Mouse (Mus musculus): ENCODE measurements around the gene Gadd45g. TPM values are rescaled to one million over a fixed set of nuclear protein-coding genes. Genes with fewer than 3 reads are reported as not detected.
A peak's percentile ranks its signal among the peaks of the same experiment; 100 is the strongest.

The Gadd45g gene
- total RNA-seq, 1 experiment, result 57.8 TPM

GRCm38 (mm10) chr13:51845072-51845471, 1.4 kb upstream of the Gadd45g start:
- in situ Hi-C loops (cut with MboI; ENCODE audit: low sequenced_read_pairs in 2 of 2, unreplicated experiment in 2 of 2), result loop anchor here (25.0 kb wide), 2 partner anchors 692 to 792 kb away; partner anchors contain the start of gene Diras2 (in 1 of the 2)
- H3K9me3 ChIP-seq (ENCODE audit: control insufficient read depth, insufficient read depth, low read depth, low read length), result no peaks in the 10 kb centered on the region
- H3K27ac ChIP-seq (ENCODE audit: insufficient read depth, low read depth, low read length, poor library complexity, severe bottlenecking), result no peak overlapping the region; the same call in 1 of the 2 replicates
- H3K9ac ChIP-seq (ENCODE audit: insufficient read depth, low read depth, low read length, poor library complexity, severe bottlenecking), result no peak overlapping the region
- TF ChIP-seq ZNF384 (IDR thresholded peaks at IDR 0.05; ENCODE audit: low read depth, low read length) (no peak), HCFC1 (IDR thresholded peaks at IDR 0.05; ENCODE audit: borderline replicate concordance, insufficient read depth, low read length) (no peak), MAFK (IDR thresholded peaks at IDR 0.05; ENCODE audit: insufficient read depth, low read depth, low read length) (no peak), ZC3H11A (IDR thresholded peaks at IDR 0.05; ENCODE audit: borderline replicate concordance, low read depth, low read length) (no peak), CHD2 (IDR thresholded peaks at IDR 0.05; ENCODE audit: low read depth, low read length) (no peak)
- no peak for DNase-seq (ENCODE audit: low read depth, low spot score)
- H3K36me3 ChIP-seq (ENCODE audit: control insufficient read depth, insufficient read depth, low read length, poor library complexity, severe bottlenecking), result peaks cover 5% of the 10 kb centered on the region
- peak overlapping the region in 1 of 2 experiments; percentile 46; a peak in 1 of 4 replicates for H3K4me3 ChIP-seq (ENCODE audit: insufficient read depth in 1 of 2, low read depth in 1 of 2, low read length in 2 of 2, poor library complexity in 1 of 2, severe bottlenecking in 1 of 2)
- peaks cover 2 to 18% of the 10 kb centered on the region in 2 experiments; a peak in 3 of 4 replicates for H3K4me1 ChIP-seq (ENCODE audit: control insufficient read depth in 2 of 2, insufficient read depth in 2 of 2, low read length in 2 of 2, poor library complexity in 1 of 2)

- Histone ChIP-seq H3K9ac (ENCODE audit: insufficient read depth, low read depth, low read length, poor library complexity, severe bottlenecking) (peak overlapping the region; percentile 21; the same call in 1 of the 2 replicates), H3K4me1 (ENCODE audit: control insufficient read depth in 2 of 2, insufficient read depth in 2 of 2, low read length in 2 of 2, poor library complexity in 1 of 2) (peaks cover 4 to 20% of the 10 kb centered on the region in 2 experiments; a peak in 3 of 4 replicates), H3K36me3 (ENCODE audit: control insufficient read depth, insufficient read depth, low read length, poor library complexity, severe bottlenecking) (peaks cover 5% of the 10 kb centered on the region), H3K4me3 (ENCODE audit: insufficient read depth in 1 of 2, low read depth in 1 of 2, low read length in 2 of 2, poor library complexity in 1 of 2, severe bottlenecking in 1 of 2) (peak overlapping the region; percentile 46 to 51), H3K9me3 (ENCODE audit: control insufficient read depth, insufficient read depth, low read depth, low read length) (no peaks in the 10 kb centered on the region), H3K27ac (ENCODE audit: insufficient read depth, low read depth, low read length, poor library complexity, severe bottlenecking) (peak overlapping the region; percentile 47)
- DNase-seq (ENCODE audit: low read depth, low spot score), result peak; percentile 80
- TF ChIP-seq MAFK (IDR thresholded peaks at IDR 0.05; ENCODE audit: insufficient read depth, low read depth, low read length) (peak; percentile 96), ZNF384 (IDR thresholded peaks at IDR 0.05; ENCODE audit: low read depth, low read length) (no peak), HCFC1 (IDR thresholded peaks at IDR 0.05; ENCODE audit: borderline replicate concordance, insufficient read depth, low read length) (peak; percentile 44), CHD2 (IDR thresholded peaks at IDR 0.05; ENCODE audit: low read depth, low read length) (no peak; the same call in none of the 2 replicates), ZC3H11A (IDR thresholded peaks at IDR 0.05; ENCODE audit: borderline replicate concordance, low read depth, low read length) (no peak)
- in situ Hi-C loops (cut with MboI; ENCODE audit: low sequenced_read_pairs in 2 of 2, unreplicated experiment in 2 of 2), result loop anchor here (25.0 kb wide), 2 partner anchors 692 to 792 kb away; partner anchors contain the start of gene Diras2 (in 1 of the 2)
Measured at GRCm38 (mm10) chr13:51845591-51846191, 787 bp upstream of the Gadd45g start.

GRCm38 (mm10) chr13:51846868-51847793, 653 bp downstream of the Gadd45g start:
- peak overlapping the region; percentile 70 to 88 for H3K4me3 ChIP-seq (ENCODE audit: insufficient read depth in 1 of 2, low read depth in 1 of 2, low read length in 2 of 2, poor library complexity in 1 of 2, severe bottlenecking in 1 of 2)
- no peak for DNase-seq (ENCODE audit: low read depth, low spot score)
- no peak overlapping the region for H3K27ac ChIP-seq (ENCODE audit: insufficient read depth, low read depth, low read length, poor library complexity, severe bottlenecking)
- H3K9ac ChIP-seq (ENCODE audit: insufficient read depth, low read depth, low read length, poor library complexity, severe bottlenecking), result peak overlapping the region; percentile 70
- in situ Hi-C loops (cut with MboI; ENCODE audit: low sequenced_read_pairs in 2 of 2, unreplicated experiment in 2 of 2), result loop anchor here (25.0 kb wide), 2 partner anchors 690 to 790 kb away; partner anchors contain the start of gene Diras2 (in 1 of the 2)
- no peak for TF ChIP-seq MAFK (IDR thresholded peaks at IDR 0.05; ENCODE audit: insufficient read depth, low read depth, low read length)
- no peak for TF ChIP-seq ZC3H11A (IDR thresholded peaks at IDR 0.05; ENCODE audit: borderline replicate concordance, low read depth, low read length)
- TF ChIP-seq HCFC1 (IDR thresholded peaks at IDR 0.05; ENCODE audit: borderline replicate concordance, insufficient read depth, low read length), result no peak
- no peak for TF ChIP-seq ZNF384 (IDR thresholded peaks at IDR 0.05; ENCODE audit: low read depth, low read length)
- no peak for TF ChIP-seq CHD2 (IDR thresholded peaks at IDR 0.05; ENCODE audit: low read depth, low read length)
- peaks cover 4 to 20% of the 10 kb centered on the region in 2 experiments; a peak in 3 of 4 replicates for H3K4me1 ChIP-seq (ENCODE audit: control insufficient read depth in 2 of 2, insufficient read depth in 2 of 2, low read length in 2 of 2, poor library complexity in 1 of 2)
- H3K36me3 ChIP-seq (ENCODE audit: control insufficient read depth, insufficient read depth, low read length, poor library complexity, severe bottlenecking), result peaks cover 5% of the 10 kb centered on the region
- H3K9me3 ChIP-seq (ENCODE audit: control insufficient read depth, insufficient read depth, low read depth, low read length), result no peaks in the 10 kb centered on the region

- no peak overlapping the region for H3K27ac ChIP-seq (ENCODE audit: insufficient read depth, low read depth, low read length, poor library complexity, severe bottlenecking)
- H3K36me3 ChIP-seq (ENCODE audit: control insufficient read depth, insufficient read depth, low read length, poor library complexity, severe bottlenecking), result peaks cover 5% of the 10 kb centered on the region
- TF ChIP-seq MAFK (IDR thresholded peaks at IDR 0.05; ENCODE audit: insufficient read depth, low read depth, low read length) (0 out of 2 replicates have a peak, but pooled peaks have one; percentile 37), CHD2 (IDR thresholded peaks at IDR 0.05; ENCODE audit: low read depth, low read length) (no peak), HCFC1 (IDR thresholded peaks at IDR 0.05; ENCODE audit: borderline replicate concordance, insufficient read depth, low read length) (0 out of 2 replicates have a peak, but pooled peaks have one; percentile 23)
- DNase-seq (ENCODE audit: low read depth, low spot score), result no peak
- H3K4me3 ChIP-seq (ENCODE audit: insufficient read depth in 1 of 2, low read depth in 1 of 2, low read length in 2 of 2, poor library complexity in 1 of 2, severe bottlenecking in 1 of 2), result peak overlapping the region; percentile 70 to 88
- H3K9me3 ChIP-seq (ENCODE audit: control insufficient read depth, insufficient read depth, low read depth, low read length), result no peaks in the 10 kb centered on the region
- in situ Hi-C loops (cut with MboI; ENCODE audit: low sequenced_read_pairs in 2 of 2, unreplicated experiment in 2 of 2), result loop anchor here (25.0 kb wide), 2 partner anchors 689 to 789 kb away; partner anchors contain the start of gene Diras2 (in 1 of the 2)
- H3K9ac ChIP-seq (ENCODE audit: insufficient read depth, low read depth, low read length, poor library complexity, severe bottlenecking), result peak overlapping the region; percentile 14
- peaks cover 4 to 19% of the 10 kb centered on the region in 2 experiments; a peak in 3 of 4 replicates for H3K4me1 ChIP-seq (ENCODE audit: control insufficient read depth in 2 of 2, insufficient read depth in 2 of 2, low read length in 2 of 2, poor library complexity in 1 of 2)
Measured at GRCm38 (mm10) chr13:51847979-51848480, 1.6 kb downstream of the Gadd45g start.
